Mouse (Mus musculus): ENCODE measurements at regions not wholly inside any gene's neighbourhood (a gene's known extent, or its start where the extent isn't known, plus 50 kb on each side); places are given as distances from the start of the nearest gene placed in this dataset.
A peak's percentile ranks its signal among the peaks of the same experiment; 100 is the strongest.

- DNase-seq (ENCODE audit: low spot score) = no peak
Measured at GRCm38 (mm10) chr15:43926034-43926433, 3791.9 kb downstream of the 9330182O14Rik start.

GRCm38 (mm10) chr15:43933608-43934007, 3799.4 kb downstream of the 9330182O14Rik start:
- DNase-seq (ENCODE audit: low spot score) = no peak

DNA sequence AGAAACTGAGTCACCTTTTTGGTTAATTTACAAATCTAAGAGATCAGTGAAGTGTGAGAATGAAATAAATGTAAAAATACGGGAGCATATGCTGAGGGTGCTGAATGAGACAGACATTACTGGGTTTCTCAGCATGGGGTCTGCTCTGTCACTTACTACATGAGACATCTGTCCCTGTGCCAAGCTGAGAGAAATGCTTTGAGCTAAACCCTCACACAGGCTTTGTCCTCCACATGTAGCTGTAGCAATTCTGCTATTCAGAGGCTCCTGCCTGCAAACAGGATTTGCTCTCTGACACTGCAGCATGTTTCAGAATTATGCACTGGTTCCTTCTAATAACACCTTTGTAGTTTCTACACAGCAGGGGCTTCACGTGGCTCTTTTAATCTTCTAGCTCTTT, 3806.3 kb downstream of the 9330182O14Rik start:
- DNase-seq (ENCODE audit: low spot score) = no peak

DNA sequence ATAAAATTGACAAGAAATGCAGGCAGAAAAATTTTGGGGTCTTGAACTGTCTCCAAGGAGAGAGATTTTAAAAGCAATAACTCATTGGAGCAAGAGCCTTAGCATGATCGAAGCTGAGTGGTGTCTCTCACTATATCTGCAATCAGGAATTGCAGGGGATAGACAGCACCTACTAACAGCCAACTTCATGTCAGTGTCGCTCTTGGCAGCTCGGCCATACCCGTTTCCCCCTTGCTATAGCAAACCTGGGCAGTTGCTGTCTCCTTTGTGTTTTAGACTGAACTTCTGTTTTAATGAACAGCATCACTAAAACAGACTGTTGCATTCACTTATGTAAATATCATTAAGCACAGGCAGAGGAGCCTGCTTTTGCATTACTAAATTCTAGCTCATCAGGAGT, 3806.7 kb downstream of the 9330182O14Rik start:
- no peak for DNase-seq (ENCODE audit: low spot score)

DNA sequence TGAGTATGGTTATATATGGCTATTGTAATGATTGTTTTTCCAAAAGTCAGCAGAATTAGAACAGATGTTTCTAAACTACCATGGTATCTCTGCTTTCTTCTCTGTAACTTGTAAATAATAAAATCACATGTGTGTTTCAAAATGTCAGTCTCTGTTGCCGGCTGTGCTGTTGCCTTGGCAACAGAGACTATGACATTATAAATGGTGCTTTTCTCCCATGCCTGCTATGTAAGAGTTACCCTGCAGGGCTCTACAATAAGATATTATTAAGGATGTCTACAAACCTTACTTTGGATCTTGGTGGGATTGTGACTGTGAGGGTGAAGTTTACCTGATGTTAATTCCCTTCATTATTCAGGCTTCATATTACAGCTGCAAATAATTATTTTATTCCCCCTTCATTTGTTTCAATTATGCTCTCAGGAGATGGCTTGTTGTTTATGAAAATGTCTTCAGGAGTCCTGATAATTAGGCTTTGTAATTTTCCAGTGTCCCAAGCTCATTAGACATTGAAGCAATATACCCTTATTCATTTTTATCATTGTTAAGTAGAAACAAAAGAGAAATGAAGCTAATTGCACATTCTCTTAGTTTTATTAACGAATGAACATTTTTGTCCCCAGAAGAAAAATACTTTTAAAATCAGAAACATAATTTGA, 3808.0 kb downstream of the 9330182O14Rik start:
- no peak for DNase-seq (ENCODE audit: low spot score)

GRCm38 (mm10) chr15:43984991-43985390, 3850.8 kb downstream of the 9330182O14Rik start:
- DNase-seq (ENCODE audit: low spot score) = no peak

DNA sequence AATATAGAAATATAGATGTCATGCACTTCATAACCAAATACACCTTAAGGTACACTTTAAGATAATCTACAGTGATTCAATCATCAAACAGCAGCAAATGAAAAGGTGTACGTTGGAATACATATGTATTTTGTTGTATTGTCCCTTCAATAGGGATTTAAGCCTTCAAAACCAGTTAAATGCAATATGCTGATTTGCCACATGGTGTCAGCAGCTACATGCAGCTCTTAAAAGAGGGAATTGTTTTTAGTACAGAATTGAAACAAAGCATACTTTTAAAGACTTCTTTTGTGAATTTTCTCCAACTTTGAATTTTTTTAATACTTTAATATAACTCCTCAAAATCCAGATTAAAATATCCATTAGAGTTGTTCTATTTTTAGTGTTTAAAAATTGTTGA, 3857.1 kb downstream of the 9330182O14Rik start:
- no peak for DNase-seq (ENCODE audit: low spot score)

DNA sequence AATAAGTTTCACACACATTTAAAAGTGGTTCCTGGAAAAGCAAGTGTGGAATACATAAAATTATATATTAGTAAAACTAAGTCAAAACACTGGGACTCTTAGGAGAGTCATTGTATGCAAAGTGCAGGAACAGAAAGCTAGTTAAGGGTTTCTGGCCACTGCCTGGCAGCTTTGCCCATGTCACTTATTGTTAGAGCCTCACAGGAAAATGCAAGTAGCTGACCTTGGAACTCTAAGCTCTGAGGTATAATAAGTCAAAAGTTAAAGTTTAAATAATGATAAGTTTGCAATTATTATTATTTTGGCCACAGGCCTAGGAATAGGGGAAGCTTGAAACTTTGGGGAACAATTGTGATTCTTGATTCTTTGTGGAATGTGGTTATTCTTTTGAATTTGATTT, 3858.8 kb downstream of the 9330182O14Rik start:
- no peak for DNase-seq (ENCODE audit: low spot score)

DNA sequence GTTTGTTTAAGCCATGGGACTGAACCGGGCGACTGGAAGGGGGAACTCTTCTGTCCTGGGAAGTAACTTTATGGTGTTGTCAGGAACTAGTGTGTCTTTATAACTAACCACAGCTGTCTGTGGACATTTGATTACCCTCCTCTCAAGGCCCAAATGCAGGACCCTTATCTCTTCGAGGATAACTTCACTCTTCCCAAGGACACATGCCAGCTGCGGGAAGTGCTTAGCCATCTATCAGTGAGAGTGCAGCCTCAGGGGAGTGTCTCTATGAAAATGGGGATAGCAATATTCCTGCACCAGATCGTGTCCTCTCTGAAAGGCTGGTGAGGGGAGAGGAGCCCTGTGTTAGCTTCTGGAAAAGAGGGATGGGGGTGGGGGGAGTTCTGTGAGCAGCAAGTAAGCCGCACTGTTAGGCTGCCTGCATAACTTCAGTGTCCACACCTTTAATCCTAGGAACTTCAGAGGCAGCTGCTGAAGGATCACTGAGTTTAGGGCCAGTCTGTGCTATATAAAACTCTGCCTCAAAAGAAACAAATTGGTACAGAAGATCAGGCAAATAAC, 3892.4 kb downstream of the 9330182O14Rik start:
- no peak for DNase-seq (ENCODE audit: low spot score)

DNA sequence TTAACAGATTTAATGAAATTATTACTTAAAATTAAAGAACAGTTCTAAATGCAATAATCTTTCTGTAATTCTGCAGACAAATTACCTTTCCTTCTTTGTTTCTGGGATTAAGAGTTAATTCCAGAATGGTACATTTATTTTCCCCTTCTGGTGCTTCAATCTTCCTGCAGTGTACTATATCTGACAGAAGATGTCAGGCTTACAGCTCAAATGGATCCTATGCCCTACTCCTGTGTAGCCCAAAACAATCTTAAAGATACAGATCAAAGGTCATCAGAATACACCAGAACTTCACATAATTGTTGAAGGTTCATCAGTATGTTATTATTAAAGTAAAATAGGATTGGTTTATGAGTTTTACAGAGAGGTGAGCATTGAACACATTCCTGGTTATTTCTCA, 3901.7 kb downstream of the 9330182O14Rik start:
- DNase-seq (ENCODE audit: low spot score) = no peak

DNA sequence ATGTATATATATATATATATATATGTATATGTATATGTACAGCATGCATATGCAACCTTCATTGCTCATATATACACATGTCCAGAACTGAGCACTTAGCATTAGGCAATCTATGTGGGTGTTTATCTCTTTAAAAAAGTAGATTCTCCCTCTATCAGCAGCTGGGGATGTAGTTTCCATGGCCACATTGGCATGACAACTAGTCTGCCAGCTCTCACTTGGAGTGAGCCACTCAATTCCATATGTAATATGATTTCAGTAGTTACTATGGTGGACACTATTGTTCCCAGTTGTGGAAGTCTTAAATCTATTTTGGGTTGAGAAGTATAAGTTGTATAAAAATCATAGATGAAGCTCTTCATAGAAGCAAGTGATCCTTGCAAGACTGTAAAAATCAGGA, 3903.7 kb downstream of the 9330182O14Rik start:
- DNase-seq (ENCODE audit: low spot score) = no peak

DNA sequence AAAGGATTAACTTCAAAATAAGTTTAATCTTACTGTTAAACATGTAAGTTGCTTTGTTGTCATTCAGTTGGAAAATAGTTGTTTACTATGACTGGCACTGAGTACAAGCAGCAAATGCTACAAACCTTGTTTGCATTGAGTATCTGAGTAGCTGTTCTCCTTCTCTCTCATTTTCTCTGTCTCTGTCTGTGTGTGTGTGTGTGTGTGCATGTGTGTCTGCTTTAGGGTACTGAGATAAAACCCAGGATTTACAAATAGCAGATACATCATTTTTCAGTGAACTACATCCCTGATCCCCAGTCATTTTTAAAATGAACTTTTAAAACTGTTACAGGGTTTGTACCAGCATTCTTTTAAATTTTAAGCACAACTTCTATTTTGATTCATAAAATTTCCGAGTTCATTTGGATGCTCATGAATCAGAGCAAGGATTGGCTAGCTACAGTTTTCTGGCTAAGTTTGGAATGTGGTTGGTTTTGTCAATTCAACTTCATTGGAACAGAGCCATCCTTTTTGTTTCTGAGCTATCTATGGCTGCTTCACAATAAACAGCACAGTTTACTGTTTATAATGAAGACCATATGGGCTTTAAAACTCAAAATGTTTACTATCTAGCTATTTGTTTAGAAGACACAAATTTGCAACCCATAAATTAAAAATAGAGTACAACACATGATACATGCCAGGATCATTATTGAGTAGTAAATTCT, 3916.6 kb downstream of the 9330182O14Rik start:
- DNase-seq (ENCODE audit: low spot score) = no peak

DNA sequence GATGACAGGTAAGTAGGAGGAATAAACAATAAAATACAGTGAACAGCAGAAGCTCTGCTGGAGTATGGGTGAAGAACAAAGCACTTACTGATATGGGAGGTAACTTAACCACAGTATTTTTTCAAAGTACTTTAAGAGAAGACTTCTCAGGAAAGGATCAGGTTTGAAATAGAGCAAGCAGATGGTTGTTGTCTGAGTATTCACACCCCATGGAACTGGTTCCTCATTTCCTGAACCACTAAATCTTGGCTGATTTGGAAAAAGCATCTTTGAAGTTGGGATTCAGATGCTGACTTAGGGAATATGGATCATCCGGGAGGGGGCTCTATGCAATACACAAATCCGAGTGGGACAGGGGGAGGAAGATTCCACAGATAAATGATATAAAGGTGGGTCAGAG, 3930.7 kb downstream of the 9330182O14Rik start:
- DNase-seq (ENCODE audit: low spot score) = no peak

DNA sequence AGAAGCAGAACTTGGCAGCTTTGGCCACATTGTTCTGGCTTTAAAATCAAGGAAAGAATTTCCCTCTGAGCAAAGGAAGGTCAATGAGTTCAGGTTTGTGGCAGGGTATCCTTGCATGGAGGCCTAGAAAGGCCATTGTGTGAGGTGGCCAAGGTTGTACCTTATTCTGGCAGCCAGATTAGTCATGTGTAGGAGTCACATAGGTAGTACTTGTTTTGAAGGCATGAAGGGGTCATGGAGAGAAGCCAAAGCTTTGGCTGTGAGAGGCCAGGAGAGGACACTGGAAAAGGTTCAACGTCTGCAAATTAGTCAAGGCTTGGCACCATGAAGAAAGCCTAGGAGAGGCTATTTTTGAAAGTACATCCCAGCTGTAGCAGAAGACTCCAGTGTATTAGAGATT, 3949.5 kb downstream of the 9330182O14Rik start:
- DNase-seq (ENCODE audit: low spot score) = no peak

DNA sequence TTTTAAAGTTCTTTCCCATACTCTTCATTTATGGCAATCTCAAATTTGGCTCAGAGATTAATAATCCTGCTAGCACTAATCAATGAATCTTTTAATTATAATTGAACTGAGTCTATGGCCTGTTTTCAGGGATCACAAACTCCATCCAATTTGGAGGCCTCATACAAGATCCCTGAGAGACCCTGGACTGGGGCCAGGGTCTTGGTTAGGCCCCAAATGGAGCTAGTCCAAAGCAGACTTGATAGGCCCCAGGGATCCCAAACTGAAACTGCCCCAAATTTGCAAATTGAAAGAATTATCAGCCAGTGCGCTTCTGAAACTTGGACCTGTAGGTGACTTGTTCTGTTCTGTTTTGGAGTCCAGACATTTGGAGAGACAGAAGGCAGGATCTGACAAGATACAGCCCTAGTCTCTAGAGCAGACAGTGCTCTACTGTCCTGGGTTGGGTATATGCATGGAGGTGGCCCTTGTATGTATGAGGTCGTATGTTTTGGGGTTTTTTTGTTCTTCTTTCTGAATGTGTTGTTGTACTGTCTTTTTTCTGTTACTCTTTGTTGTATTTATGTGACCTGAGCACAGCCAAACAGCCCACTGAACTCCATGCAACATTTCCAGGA, 3978.3 kb downstream of the 9330182O14Rik start:
- DNase-seq (ENCODE audit: low spot score) = peak; percentile 26

- DNase-seq (ENCODE audit: low spot score) = no peak
Measured at GRCm38 (mm10) chr15:44134213-44134612, 4000.0 kb downstream of the 9330182O14Rik start.
